Mouse (Mus musculus) liver, embryonic 16.5 days (tissue): ENCODE results near the gene Spats2. TPM values are rescaled to one million over a fixed set of nuclear protein-coding genes. Genes with fewer than 3 reads are reported as not detected.

Experiments used
- ATAC-seq: fragments of 200-750 bp; cut with Nextera tagmentation; 2 replicates; pipeline ENCODE4 v1.8.0; 2017; ENCODE audit warnings: low read depth, mild to moderate bottlenecking, moderate number of reproducible peaks, moderate library complexity
- H3K27ac ChIP-seq: fragments of 300-500 bp; sonication (generic); 2 replicates; pipeline ENCODE4 v1.5.1; 2014; ENCODE audit warnings: mild to moderate bottlenecking, low read length
- H3K27me3 ChIP-seq: fragments of 300-500 bp; sonication (generic); 2 replicates; pipeline ENCODE4 v1.6.1; 2014; ENCODE audit warnings: low read depth, low read length, mixed read lengths; ENCODE audit not compliant: control insufficient read depth, insufficient read depth
- H3K36me3 ChIP-seq: fragments of 300-500 bp; sonication (generic); 2 replicates; pipeline ENCODE4 v1.6.1; 2014; ENCODE audit warnings: mild to moderate bottlenecking; ENCODE audit not compliant: control insufficient read depth, insufficient read depth
- H3K4me1 ChIP-seq: fragments of 300-500 bp; sonication (generic); 2 replicates; pipeline ENCODE4 v1.6.1; 2014; ENCODE audit warnings: low read depth, low read length, mixed read lengths; ENCODE audit not compliant: control insufficient read depth
- H3K4me2 ChIP-seq: fragments of 300-500 bp; sonication (generic); 2 replicates; pipeline ENCODE4 v1.6.1; 2014; ENCODE audit warnings: low read depth, low read length, mixed read lengths
- H3K4me3 ChIP-seq: fragments of 300-500 bp; sonication (generic); 2 replicates; pipeline ENCODE4 v1.5.1; 2014; ENCODE audit warnings: low read depth, mild to moderate bottlenecking, low read length
- H3K9ac ChIP-seq: fragments of 300-500 bp; sonication (generic); 2 replicates; pipeline ENCODE4 v1.6.1; 2014; ENCODE audit warnings: low read depth, low read length
- H3K9me3 ChIP-seq: fragments of 300-500 bp; sonication (generic); replicated peaks from 2 replicates; pipeline ENCODE4 v1.6.1; 2016; ENCODE audit warnings: low read length; ENCODE audit not compliant: control insufficient read depth
- WGBS: fragments of 180-500 bp; shearing (Covaris S2); extraction: QIAGEN DNeasy Blood & Tissue Kit; methylation state at CpG from one replicate; pipeline ENCODE4 v1.1.7; 2014; ENCODE audit not compliant: insufficient replicate concordance; 5-methylcytosine and 5-hydroxymethylcytosine counted together
- polyA plus RNA-seq: library from polyadenylated mRNA; unstranded; fragments of >200 nt; fragmentation: Nextera tagmentation; extraction: Ambion mirVana; gene quantifications from 2 replicates; pipeline ENCODE4 v1.2.1, GENCODE M21; 2015

The Spats2 gene
- polyA plus RNA-seq, 1 experiment from 2014 or later = 5.5 TPM

- no peak for ATAC-seq
- peaks cover 86% of the 10 kb centered on the region for H3K27me3 ChIP-seq
- no peaks in the 10 kb centered on the region for H3K36me3 ChIP-seq
- H3K9me3 ChIP-seq = no peaks in the 10 kb centered on the region
- no peak overlapping the region for H3K9ac ChIP-seq
- H3K27ac ChIP-seq = no peak overlapping the region
- peaks cover 22% of the 10 kb centered on the region for H3K4me1 ChIP-seq
- H3K4me3 ChIP-seq = peak overlapping the region; percentile 37
- peak overlapping the region; percentile 60 for H3K4me2 ChIP-seq
- 5% methylated on average over 24 of the region's 24 CpGs for WGBS
Measured at GRCm38 (mm10) chr15:99096061-99096793, 29.5 kb upstream of the Spats2 start.

GRCm38 (mm10) chr15:99096831-99097500 is 28.8 kb upstream of the Spats2 start:
- 1% methylated on average over 52 of the region's 58 CpGs for WGBS
- Histone ChIP-seq H3K9ac (no peak overlapping the region), H3K27me3 (peaks cover 80% of the 10 kb centered on the region), H3K27ac (no peak overlapping the region), H3K4me1 (peaks cover 22% of the 10 kb centered on the region), H3K36me3 (no peaks in the 10 kb centered on the region), H3K4me2 (peak overlapping the region; percentile 60), H3K4me3 (peak overlapping the region; percentile 37), H3K9me3 (no peaks in the 10 kb centered on the region)
- ATAC-seq = no peak

- Histone ChIP-seq H3K9ac (no peak overlapping the region), H3K36me3 (no peaks in the 10 kb centered on the region), H3K9me3 (no peaks in the 10 kb centered on the region), H3K4me1 (peaks cover 22% of the 10 kb centered on the region), H3K27me3 (peaks cover 70% of the 10 kb centered on the region), H3K4me3 (peak overlapping the region; percentile 34), H3K4me2 (peak overlapping the region; percentile 60), H3K27ac (no peak overlapping the region)
- ATAC-seq = no peak
- WGBS = 1% methylated on average over 39 of the region's 39 CpGs
Measured at GRCm38 (mm10) chr15:99097840-99098492, 27.8 kb upstream of the Spats2 start.

- Histone ChIP-seq H3K4me3 (peak overlapping the region; percentile 34), H3K9ac (no peak overlapping the region), H3K27ac (no peak overlapping the region), H3K27me3 (peaks cover 64% of the 10 kb centered on the region), H3K9me3 (no peaks in the 10 kb centered on the region), H3K4me2 (peak overlapping the region; percentile 60), H3K36me3 (no peaks in the 10 kb centered on the region), H3K4me1 (peaks cover 21% of the 10 kb centered on the region)
- 4% methylated on average over 9 of the region's 9 CpGs for WGBS
- ATAC-seq = no peak
Measured at GRCm38 (mm10) chr15:99098493-99098861, 27.2 kb upstream of the Spats2 start.

- Histone ChIP-seq H3K4me1 (peaks cover 16% of the 10 kb centered on the region), H3K27ac (peak overlapping the region; percentile 68), H3K27me3 (peaks cover 58% of the 10 kb centered on the region), H3K9ac (no peak overlapping the region), H3K4me2 (peak overlapping the region; percentile 60), H3K36me3 (no peaks in the 10 kb centered on the region), H3K9me3 (no peaks in the 10 kb centered on the region), H3K4me3 (peak overlapping the region; percentile 39)
- ATAC-seq = peak; percentile 90
- under 1% methylated on average over 15 of the region's 15 CpGs for WGBS
Measured at GRCm38 (mm10) chr15:99099139-99099556, 26.6 kb upstream of the Spats2 start.

DNA sequence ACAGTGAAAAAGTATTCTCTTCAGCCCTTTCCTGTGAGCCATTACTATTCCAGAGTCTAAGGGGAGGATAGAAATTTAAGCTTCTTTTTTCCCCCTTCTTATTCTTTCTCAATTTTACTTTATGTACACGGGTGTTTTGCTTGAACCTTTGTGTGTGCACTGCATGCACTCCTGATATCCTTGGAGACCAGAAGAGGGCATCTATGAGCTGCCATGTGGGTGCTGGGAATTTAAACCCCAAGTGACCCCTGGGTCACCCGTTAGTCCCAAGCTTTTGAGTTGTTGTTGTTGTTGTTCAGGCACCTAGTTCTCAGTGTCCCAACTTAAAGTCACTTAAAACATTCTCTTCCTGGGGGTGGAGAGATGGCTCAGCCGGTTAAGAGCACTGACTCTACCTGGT is 25.7 kb upstream of the Spats2 start:
- Histone ChIP-seq H3K9ac (no peak overlapping the region), H3K4me3 (peak overlapping the region; percentile 39), H3K27ac (no peak overlapping the region), H3K4me1 (peaks cover 16% of the 10 kb centered on the region), H3K4me2 (peak overlapping the region; percentile 42), H3K36me3 (no peaks in the 10 kb centered on the region), H3K27me3 (peaks cover 50% of the 10 kb centered on the region), H3K9me3 (no peaks in the 10 kb centered on the region)
- WGBS = 32% methylated on average over 3 of the region's 3 CpGs
- ATAC-seq = no peak

GRCm38 (mm10) chr15:99105238-99105637 is 20.5 kb upstream of the Spats2 start:
- ATAC-seq = no peak
- WGBS = 33% methylated on average over 7 of the region's 7 CpGs
- H3K27ac ChIP-seq = no peak overlapping the region

GRCm38 (mm10) chr15:99107866-99108265 is 17.9 kb upstream of the Spats2 start:
- H3K4me2 ChIP-seq = no peak overlapping the region
- H3K9ac ChIP-seq = no peak overlapping the region
- H3K4me1 ChIP-seq = no peaks in the 10 kb centered on the region
- H3K27me3 ChIP-seq = no peaks in the 10 kb centered on the region
- H3K27ac ChIP-seq = no peak overlapping the region
- H3K9me3 ChIP-seq = no peaks in the 10 kb centered on the region
- no peak for ATAC-seq
- no peak overlapping the region for H3K4me3 ChIP-seq
- H3K36me3 ChIP-seq = no peaks in the 10 kb centered on the region; the same call in 1 of the 2 replicates
- WGBS = 64% methylated on average over 3 of the region's 3 CpGs

More at GRCm38 (mm10) chr15:99105238-99105637, 20.5 kb upstream of the Spats2 start:
- no peaks in the 10 kb centered on the region; the same call in 1 of the 2 replicates for H3K36me3 ChIP-seq
- H3K4me1 ChIP-seq = no peaks in the 10 kb centered on the region; the same call in 1 of the 2 replicates
- H3K27me3 ChIP-seq = no peaks in the 10 kb centered on the region
- no peaks in the 10 kb centered on the region for H3K9me3 ChIP-seq
- no peak overlapping the region for H3K4me3 ChIP-seq
- H3K9ac ChIP-seq = no peak overlapping the region
- H3K4me2 ChIP-seq = no peak overlapping the region
